Mouse (Mus musculus) C2C12 (cell line): ENCODE measurements around the gene Mmp28. TPM values are rescaled to one million over a fixed set of nuclear protein-coding genes. Genes with fewer than 3 reads are reported as not detected.

Source experiments
- H3K27me3 ChIP-seq: one replicate; pipeline ENCODE4 v1.6.1; 2011; ENCODE audit not compliant: control insufficient read depth, insufficient read depth, insufficient read length
- H3K36me3 ChIP-seq: one replicate; pipeline ENCODE4 v1.6.1; 2011; ENCODE audit not compliant: control insufficient read depth, insufficient read depth
- H3K4me3 ChIP-seq: one replicate; pipeline ENCODE4 v1.5.1; 2011; ENCODE audit warnings: mild to moderate bottlenecking, control low read depth; ENCODE audit not compliant: poor library complexity, insufficient read depth, severe bottlenecking
- H3K79me2 ChIP-seq: one replicate; pipeline ENCODE4 v1.6.1; 2011; ENCODE audit not compliant: control insufficient read depth, insufficient read depth
- H3K79me3 ChIP-seq: one replicate; pipeline ENCODE4 v1.6.1; 2011; ENCODE audit warnings: low read depth, control low read depth
- H3ac ChIP-seq: one replicate; pipeline ENCODE3; 2011; ENCODE audit warnings: low read depth; ENCODE audit not compliant: control insufficient read depth, insufficient read length
- CEBPB ChIP-seq: IDR thresholded peaks from one replicate; pipeline ENCODE4 v1.6.1; 2011; ENCODE audit warnings: low read depth, mild to moderate bottlenecking, control low read depth, moderate library complexity
- CTCF ChIP-seq: IDR thresholded peaks from one replicate; pipeline ENCODE4 v1.5.1; 2011; ENCODE audit not compliant: control insufficient read depth, insufficient read depth, insufficient read length
- FOSL1 ChIP-seq: IDR thresholded peaks from one replicate; pipeline ENCODE4 v1.8.0; 2011; ENCODE audit warnings: mild to moderate bottlenecking, low read length; ENCODE audit not compliant: poor library complexity, insufficient read depth, severe bottlenecking
- MAX ChIP-seq: IDR thresholded peaks from one replicate; pipeline ENCODE4 v1.6.1; 2011; ENCODE audit warnings: mild to moderate bottlenecking, control low read depth
- MYOD1 ChIP-seq: IDR thresholded peaks from one replicate; pipeline ENCODE4 v1.6.1; 2011; ENCODE audit warnings: low read depth; ENCODE audit not compliant: control insufficient read depth, insufficient read length
- MYOG ChIP-seq: IDR thresholded peaks from one replicate; pipeline ENCODE4 v1.6.1; 2011; ENCODE audit not compliant: control insufficient read depth, insufficient read length; ENCODE audit errors: extremely low read depth
- USF1 ChIP-seq: IDR thresholded peaks from one replicate; pipeline ENCODE4 v1.6.1; 2011; ENCODE audit warnings: low read depth, mild to moderate bottlenecking, control low read depth, moderate library complexity
- polyA plus RNA-seq: library from polyadenylated mRNA; unstranded; fragments of >200 nt; fragmentation: generic; extraction: Trizol; gene quantifications from one replicate; pipeline ENCODE4 v1.2.1, GENCODE M21; 2012; ENCODE audit warnings: missing spikeins

Mmp28 gene
- polyA plus RNA-seq, 1 experiment = 2.3 TPM

DNA sequence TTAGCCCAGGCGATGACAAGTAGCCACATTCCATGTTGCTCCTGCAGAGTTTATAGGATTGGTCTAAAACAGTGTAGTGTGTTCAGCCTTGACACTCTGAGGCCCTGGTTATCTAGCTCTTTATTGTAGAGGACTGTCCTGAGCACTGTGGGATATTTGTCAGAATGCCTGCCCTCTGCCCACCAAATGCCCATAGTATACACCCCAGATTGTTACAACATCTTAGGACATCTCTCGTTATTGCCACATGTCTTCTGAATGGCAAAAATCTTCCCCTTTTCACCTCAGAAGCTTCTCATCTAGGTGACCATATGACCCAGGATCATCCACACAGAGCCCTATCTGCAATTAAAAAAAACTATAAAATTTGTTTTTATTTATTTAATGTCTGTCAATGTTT is 30.3 kb downstream of the Mmp28 start:
- no peak for TF ChIP-seq MYOG
- Histone ChIP-seq H3K4me3 (no peak overlapping the region), H3ac (no peak overlapping the region), H3K79me3 (no peaks in the 10 kb centered on the region), H3K79me2 (no peaks in the 10 kb centered on the region), H3K36me3 (no peaks in the 10 kb centered on the region), H3K27me3 (peaks cover 46% of the 10 kb centered on the region)

DNA sequence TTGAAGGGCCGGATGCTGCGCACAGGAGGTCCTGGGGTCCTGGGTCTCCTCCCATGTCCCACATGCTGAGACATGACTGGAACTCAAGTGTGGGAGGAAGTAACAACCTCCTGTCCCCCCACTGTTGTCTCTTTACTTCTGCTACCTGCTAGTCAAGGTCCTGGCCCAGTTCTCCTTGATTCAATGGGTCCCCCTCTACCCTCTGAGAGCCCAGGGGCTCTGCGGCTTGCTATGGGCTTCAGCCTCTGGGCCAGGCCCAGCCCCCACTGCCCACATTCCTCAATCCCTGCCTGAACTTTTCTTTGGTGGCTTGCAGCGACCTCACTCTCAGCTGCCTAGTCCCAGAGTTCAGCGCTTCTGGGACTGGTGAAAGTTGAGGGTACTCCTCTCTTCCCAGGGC is 33.5 kb downstream of the Mmp28 start, which contains the start of gene Gas2l2:
Gene Gas2l2, minus strand, starts transcription at position 101 of the 400 bp plus-strand sequence.
- peaks cover 50% of the 10 kb centered on the region for H3K27me3 ChIP-seq
- no peak within 1 kb of the TSS for H3K4me3 ChIP-seq
- TF ChIP-seq USF1 (no peak), CTCF (no peak), CEBPB (no peak), MYOD1 (no peak), MAX (no peak), FOSL1 (no peak), MYOG (no peak)
- no peak within 1 kb of the TSS for H3ac ChIP-seq
- no peaks in the 10 kb centered on the region for H3K79me2 ChIP-seq
- no peaks in the 10 kb centered on the region for H3K36me3 ChIP-seq
- H3K79me3 ChIP-seq = no peaks in the 10 kb centered on the region

DNA sequence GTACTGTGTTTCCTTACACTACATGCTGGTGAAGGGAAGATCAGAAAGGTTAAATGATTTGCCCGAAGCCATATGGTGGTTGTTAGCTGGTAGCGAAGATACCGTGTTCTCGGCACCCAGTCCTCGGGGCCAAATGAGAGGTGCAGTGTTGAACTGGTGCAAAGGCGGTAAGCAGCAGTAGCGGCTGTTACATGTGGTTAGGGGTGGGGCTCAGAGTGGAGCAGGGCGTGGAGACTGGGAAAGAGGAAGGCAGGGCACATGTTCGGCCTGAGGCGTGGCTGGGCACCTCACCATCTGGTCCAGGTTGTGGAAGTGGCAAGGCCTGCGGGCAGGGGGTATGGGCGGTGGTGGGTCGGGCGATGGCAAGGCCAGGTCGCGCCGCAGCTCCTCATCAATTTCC is 35.9 kb downstream of the Mmp28 start:
- Histone ChIP-seq H3K36me3 (no peaks in the 10 kb centered on the region), H3K79me3 (no peaks in the 10 kb centered on the region), H3K4me3 (no peak overlapping the region), H3K79me2 (no peaks in the 10 kb centered on the region), H3ac (no peak overlapping the region), H3K27me3 (peaks cover 54% of the 10 kb centered on the region)
- TF ChIP-seq MAX (no peak), CEBPB (no peak), FOSL1 (no peak), USF1 (no peak)

DNA sequence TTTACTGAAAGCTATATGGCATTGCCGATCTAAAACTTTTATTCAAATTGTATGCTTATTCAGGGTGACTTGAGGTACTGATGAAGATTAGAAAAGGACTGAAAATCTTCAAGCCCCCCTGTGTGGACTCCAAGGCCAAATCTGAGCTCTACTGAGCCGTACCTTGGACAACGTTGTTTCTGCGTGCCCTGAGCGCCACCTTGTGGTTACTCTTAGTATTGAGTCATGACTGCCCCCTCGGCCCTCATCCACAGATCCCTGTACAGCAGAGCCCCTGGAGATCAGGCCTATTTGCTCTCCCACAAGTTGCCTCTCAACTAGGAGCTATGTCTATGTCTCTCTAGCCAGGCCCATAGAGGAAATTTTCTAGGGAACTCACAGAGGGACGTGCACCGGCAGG is 38.2 kb downstream of the Mmp28 start:
- Histone ChIP-seq H3ac (no peak overlapping the region), H3K27me3 (peaks cover 45% of the 10 kb centered on the region)

DNA sequence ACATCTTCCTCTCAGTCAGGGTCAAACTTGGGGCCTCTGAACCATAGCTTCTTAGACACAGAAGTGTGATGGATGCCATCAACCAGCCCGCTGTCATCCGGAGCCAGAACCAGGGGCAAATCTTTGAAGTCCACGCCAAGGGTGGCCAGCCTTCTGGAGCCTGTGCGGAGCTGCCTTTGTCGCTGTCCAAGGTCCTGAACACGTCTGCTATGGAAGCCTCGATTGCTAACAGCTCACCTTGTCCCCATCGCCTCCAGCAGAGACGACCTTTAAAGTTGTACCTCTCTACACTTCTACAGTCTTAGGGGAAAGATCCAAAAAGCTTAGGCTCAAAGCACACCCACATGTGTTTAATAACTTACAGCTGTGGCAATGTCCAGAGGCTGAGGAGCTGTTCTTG is 41.6 kb downstream of the Mmp28 start:
- H3ac ChIP-seq = no peak overlapping the region
- H3K79me3 ChIP-seq = no peaks in the 10 kb centered on the region
- no peaks in the 10 kb centered on the region for H3K36me3 ChIP-seq
- peaks cover 32% of the 10 kb centered on the region for H3K27me3 ChIP-seq
- TF ChIP-seq FOSL1 (no peak), CTCF (no peak), MYOG (no peak)
- no peak overlapping the region for H3K4me3 ChIP-seq
- no peaks in the 10 kb centered on the region for H3K79me2 ChIP-seq

More for the DNA sequence above, 38.2 kb downstream of the Mmp28 start:
- Histone ChIP-seq H3K4me3 (no peak overlapping the region), H3K79me3 (no peaks in the 10 kb centered on the region), H3K36me3 (no peaks in the 10 kb centered on the region), H3K79me2 (no peaks in the 10 kb centered on the region)
- TF ChIP-seq MAX (no peak), USF1 (no peak), CTCF (peak; percentile 66)

DNA sequence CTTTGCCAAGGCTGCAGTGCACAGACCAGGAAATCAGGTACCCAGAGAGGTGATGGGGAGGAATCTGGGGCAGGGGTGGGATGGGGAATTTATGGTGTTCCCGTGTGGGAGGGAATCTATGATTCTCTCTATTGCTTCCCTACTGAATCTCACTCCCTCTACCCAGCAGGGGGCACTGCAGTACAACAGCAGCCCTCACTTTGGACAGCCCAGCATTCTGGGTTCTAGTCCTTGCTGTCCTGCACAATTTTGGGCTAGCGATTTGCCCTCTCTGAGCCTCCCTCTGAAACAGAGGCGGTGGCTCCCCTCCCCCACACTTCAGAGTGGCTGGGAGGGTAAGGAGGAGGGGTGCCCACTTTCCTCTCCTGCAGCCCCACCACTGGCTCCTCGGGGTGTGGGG is 42.5 kb downstream of the Mmp28 start:
- peaks cover 25% of the 10 kb centered on the region for H3K27me3 ChIP-seq
- TF ChIP-seq CTCF (no peak), CEBPB (no peak), USF1 (no peak), FOSL1 (no peak), MAX (no peak), MYOD1 (no peak), MYOG (no peak)

DNA sequence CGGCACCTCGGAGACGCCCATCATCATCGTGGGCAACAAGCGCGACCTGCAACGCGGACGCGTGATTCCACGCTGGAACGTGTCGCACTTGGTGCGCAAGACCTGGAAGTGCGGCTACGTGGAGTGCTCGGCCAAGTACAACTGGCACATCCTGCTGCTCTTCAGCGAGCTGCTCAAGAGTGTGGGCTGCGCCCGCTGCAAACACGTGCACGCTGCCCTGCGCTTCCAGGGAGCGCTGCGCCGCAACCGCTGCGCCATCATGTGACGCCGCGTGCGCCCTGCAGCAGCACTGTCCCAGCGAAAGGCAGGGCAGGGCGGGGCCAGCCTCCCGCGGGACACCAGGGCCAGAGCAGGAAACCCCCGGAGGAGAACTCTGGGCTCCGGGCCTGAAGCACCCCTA is 44.3 kb downstream of the Mmp28 start:
- TF ChIP-seq CEBPB (no peak), MYOD1 (no peak), MYOG (no peak), FOSL1 (no peak), CTCF (no peak), USF1 (no peak), MAX (no peak)
- Histone ChIP-seq H3K79me2 (no peaks in the 10 kb centered on the region), H3K36me3 (no peaks in the 10 kb centered on the region), H3K79me3 (no peaks in the 10 kb centered on the region), H3K27me3 (peaks cover 22% of the 10 kb centered on the region), H3ac (no peak overlapping the region), H3K4me3 (no peak overlapping the region)

More for the DNA sequence above, 42.5 kb downstream of the Mmp28 start:
- Histone ChIP-seq H3K36me3 (no peaks in the 10 kb centered on the region), H3K79me2 (no peaks in the 10 kb centered on the region), H3K4me3 (no peak overlapping the region), H3ac (no peak overlapping the region), H3K79me3 (no peaks in the 10 kb centered on the region)
